Mouse (Mus musculus) activated CD4-positive, CD25-positive, alpha-beta regulatory T cell, adult 4 months (primary cell): ENCODE results near the gene Fgf23. TPM values are rescaled to one million over a fixed set of nuclear protein-coding genes. Genes with fewer than 3 reads are reported as not detected.

ENCODE experiments used
- ATAC-seq: one replicate; pipeline ENCODE4 v1.8.0; 2017
- polyA plus RNA-seq, 2 experiments: library from polyadenylated mRNA; unstranded; fragments of 100-300 nt; shearing (Covaris generic); gene quantifications; one replicate each; pipeline ENCODE4 v1.2.1; 2017

Fgf23 gene
- polyA plus RNA-seq, 2 experiments from 2014 or later: not detected

DNA sequence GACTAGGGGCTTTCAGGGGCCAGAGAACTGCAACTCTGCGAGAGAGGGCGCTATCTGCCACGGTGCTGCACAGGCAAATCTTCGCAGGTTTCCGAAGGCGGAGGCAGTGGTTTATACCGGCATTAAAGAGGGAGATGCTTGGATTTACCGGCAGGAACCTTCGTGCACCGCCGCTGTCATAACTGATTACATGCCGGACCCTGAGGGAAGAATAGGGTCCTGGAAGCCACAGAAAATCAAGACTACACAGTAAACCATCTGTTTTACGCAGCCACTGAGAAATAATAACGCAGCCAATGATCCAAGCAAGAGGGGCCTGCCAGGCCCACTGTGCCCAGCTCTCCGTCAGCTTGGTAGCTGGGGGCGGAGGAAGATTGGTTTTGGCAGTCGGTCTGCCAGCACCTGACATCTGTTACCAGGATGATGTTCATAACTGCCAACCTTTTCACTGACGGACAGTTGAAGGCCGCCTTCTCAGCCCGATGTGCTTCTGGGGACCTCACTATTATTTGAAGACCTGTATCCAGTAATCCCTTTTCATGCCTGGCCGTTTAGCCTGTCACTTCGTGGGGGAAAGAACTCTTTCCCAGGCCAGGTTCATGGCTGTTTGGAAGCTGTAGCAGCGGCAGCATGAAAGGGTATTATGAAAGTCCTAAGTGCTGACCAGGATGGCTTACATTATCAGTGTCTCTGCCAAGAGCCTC, 42.2 kb downstream of the Fgf23 start:
- no peak for ATAC-seq

GRCm38 (mm10) chr6:127122221-127122806, 49.6 kb downstream of the Fgf23 start:
- ATAC-seq: peak; percentile 50

DNA sequence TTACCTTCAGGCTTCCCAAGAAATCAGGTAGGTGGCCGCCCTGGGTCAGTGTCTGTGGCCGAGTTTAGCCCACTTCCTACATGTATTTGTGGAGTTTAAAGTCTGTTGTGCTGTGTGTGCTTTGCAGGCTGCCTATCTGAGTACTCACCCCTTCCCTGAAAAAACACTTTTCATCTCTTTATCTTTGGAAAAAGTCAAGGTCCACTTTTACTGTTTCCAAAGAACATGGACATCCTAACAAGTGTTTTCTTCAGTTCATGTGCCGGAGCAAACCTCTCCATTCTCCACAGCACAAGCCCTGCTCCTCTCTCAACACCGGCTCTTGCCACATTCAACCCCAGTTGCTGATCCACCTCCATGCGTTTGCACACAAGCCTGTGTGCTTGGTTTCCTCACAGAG, 50.3 kb downstream of the Fgf23 start:
- ATAC-seq: no peak

DNA sequence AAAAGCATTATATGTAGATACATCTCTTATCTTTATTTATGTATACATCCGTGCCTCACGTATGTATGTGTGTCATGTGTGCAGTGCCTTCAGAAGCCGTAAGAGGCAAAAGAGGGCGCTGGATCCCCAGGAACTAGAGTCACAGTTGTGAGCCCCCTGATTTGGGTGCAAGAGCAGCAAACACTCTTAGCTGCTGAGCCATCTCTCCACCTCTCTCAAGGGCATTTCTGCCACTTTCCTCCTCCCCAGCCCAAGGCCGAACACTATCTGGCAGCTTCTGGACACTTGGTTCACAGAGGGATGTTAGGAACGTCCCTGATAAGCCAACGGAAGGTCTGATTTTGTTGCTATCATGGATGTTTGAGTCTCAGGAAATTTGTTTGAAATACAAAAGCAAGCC, 50.8 kb downstream of the Fgf23 start:
- ATAC-seq: no peak

DNA sequence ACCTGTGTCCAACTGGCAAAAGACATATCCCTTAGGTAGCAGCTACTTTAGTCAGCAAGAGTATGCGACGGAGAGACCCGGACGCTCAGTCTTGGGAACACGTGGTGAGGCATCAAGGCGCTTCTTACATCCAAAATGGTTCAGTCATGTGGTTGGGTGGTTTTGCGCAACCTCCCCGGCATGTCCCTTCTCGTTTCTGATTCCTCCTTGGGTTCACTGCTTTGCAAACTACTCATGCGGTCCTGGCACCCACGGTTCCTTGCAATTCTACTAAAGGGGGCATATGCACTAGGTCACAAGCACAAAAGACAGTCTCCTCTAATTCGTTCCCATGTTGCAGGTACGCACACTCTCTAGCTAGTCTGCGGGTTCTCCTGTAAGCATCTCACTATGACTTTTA, 57.0 kb downstream of the Fgf23 start:
- no peak for ATAC-seq

GRCm38 (mm10) chr6:127130377-127130776, 57.7 kb downstream of the Fgf23 start:
- no peak for ATAC-seq

Other genes with a start within 250 kb of the Fgf23 start
- 100 to 1,000 TPM; 160 to 212 TPM for gene Ndufa9, start 223.8 kb upstream of the Fgf23 start, polyA plus RNA-seq
- gene Akap3, start 219.8 kb upstream of the Fgf23 start, polyA plus RNA-seq: not detected
- gene Dyrk4, start 151.1 kb upstream of the Fgf23 start, polyA plus RNA-seq: under 1 TPM in 1 of 2 experiments, not detected in 1; 0.23 TPM
- gene Rad51ap1, start 133.3 kb upstream of the Fgf23 start, polyA plus RNA-seq: 10 to 100 TPM; 10.9 to 19.8 TPM
- 10 to 100 TPM in 1 of 2 experiments, 1 to 10 TPM in 1; 9.8 to 11.2 TPM for gene D6Wsu163e, start 132.9 kb upstream of the Fgf23 start, polyA plus RNA-seq
- not detected for gene Fgf6, start 57.3 kb upstream of the Fgf23 start, polyA plus RNA-seq
- 1 to 10 TPM; 6.7 to 8.2 TPM for gene Tigar, start 36.7 kb downstream of the Fgf23 start, polyA plus RNA-seq
- gene Ccnd2, start 79.3 kb downstream of the Fgf23 start, polyA plus RNA-seq: 100 to 1,000 TPM; 863 to 906 TPM